ENCODE assay signal across 8 mouse cellular contexts in the genomic region with DNA sequence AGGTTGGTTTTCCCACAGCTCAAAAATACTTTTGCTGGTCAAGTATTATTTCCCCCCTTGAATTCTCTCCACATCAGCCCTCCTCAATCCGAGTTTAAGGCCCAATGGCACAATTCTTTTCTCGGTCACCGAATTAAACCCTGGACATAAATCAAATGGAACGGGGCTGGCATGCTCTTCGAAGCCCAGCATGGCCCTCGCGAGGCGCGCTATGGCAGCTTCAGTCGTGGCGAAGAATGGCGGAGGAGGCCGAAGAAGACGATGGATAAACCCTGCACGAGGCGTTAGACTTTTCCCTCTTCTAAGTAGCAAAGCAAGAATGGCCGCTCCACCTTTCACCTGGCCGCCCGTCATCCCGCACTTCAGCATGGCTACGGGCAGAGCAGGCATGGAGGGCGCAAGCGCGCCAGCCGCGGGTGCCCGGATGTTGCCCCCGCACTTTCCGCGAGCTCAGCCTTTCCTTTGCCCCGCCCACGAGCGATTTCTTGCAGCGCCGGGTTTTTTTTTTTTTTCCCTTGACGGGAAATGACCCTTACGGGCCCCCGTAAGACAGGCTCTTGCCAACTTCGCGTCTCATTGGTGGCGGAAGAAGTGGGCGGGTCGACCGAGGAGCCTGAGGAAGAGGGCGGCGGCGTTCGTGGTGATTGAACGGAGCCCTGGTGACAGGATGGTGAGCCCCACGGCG. TPM values are rescaled to one million over a fixed set of nuclear protein-coding genes. Genes with fewer than 3 reads are reported as not detected.
DNase-seq lines count a peak whose midpoint lies in the region; ATAC-seq and TF ChIP-seq lines count a peak whose summit lies in the region.

TSS of gene Rad9b (minus strand) at position 427 of the 685 bp plus-strand sequence.
TSS of gene Vps29 (plus strand) at position 563 of the 685 bp plus-strand sequence.

- peaks cover 25% of the 10 kb centered on the region for H3K79me3 ChIP-seq in C2C12 (ENCODE audit: low read depth)

- peak within 1 kb of the TSS; percentile 82 for H3K27ac ChIP-seq in heart, embryonic 11.5 days (ENCODE audit: low read depth, low read length)
- H3K27ac ChIP-seq in kidney, embryonic 16.5 days (ENCODE audit: low read length): peak within 1 kb of the TSS; percentile 76
- peak within 1 kb of the TSS; percentile 54 for H3K27ac ChIP-seq in liver, adult 2 months (replicated peaks; ENCODE audit: insufficient read depth, low read depth, low read length)

- H3K27me3 ChIP-seq in C2C12 (ENCODE audit: control insufficient read depth, insufficient read depth, insufficient read length) (no peaks in the 10 kb centered on the region), myocyte (ENCODE audit: control insufficient read depth, insufficient read depth, insufficient read length) (peaks cover 4% of the 10 kb centered on the region)
- H3K27me3 ChIP-seq in erythroblast, embryonic 14.5 days (ENCODE audit: control insufficient read depth): no peaks in the 10 kb centered on the region
- no peaks in the 10 kb centered on the region for H3K27me3 ChIP-seq in heart, embryonic 11.5 days (ENCODE audit: control insufficient read depth, insufficient read depth, low read length)
- no peaks in the 10 kb centered on the region for H3K27me3 ChIP-seq in kidney, embryonic 16.5 days (ENCODE audit: insufficient read depth, low read length)
- no peaks in the 10 kb centered on the region for H3K27me3 ChIP-seq in liver, adult 2 months (ENCODE audit: control insufficient read depth, insufficient read depth, low read length)
- no peaks in the 10 kb centered on the region for H3K27me3 ChIP-seq in splenic B cell, adult 2 months (ENCODE audit: control insufficient read depth, insufficient read depth, low read length, poor library complexity, severe bottlenecking)

- ATAC-seq in heart, embryonic 11.5 days (replicated peaks; ENCODE audit: insufficient number of reproducible peaks, low FRiP score, low TSS enrichment): peak; percentile 89
- peak; percentile 95 for ATAC-seq in kidney, embryonic 16.5 days (ENCODE audit: low FRiP score, low TSS enrichment)

- peak within 1 kb of the TSS; percentile 83 for H3K4me3 ChIP-seq in C2C12 (ENCODE audit: insufficient read depth, poor library complexity, severe bottlenecking)
- peak within 1 kb of the TSS; percentile 95 for H3K4me3 ChIP-seq in erythroblast, embryonic 14.5 days (replicated peaks)
- H3K4me3 ChIP-seq in heart, embryonic 11.5 days (ENCODE audit: low read depth, low read length): peak within 1 kb of the TSS; percentile 94
- H3K4me3 ChIP-seq in kidney, embryonic 16.5 days (ENCODE audit: low read length): peak within 1 kb of the TSS; percentile 89
- peak within 1 kb of the TSS; percentile 82 for H3K4me3 ChIP-seq in liver, adult 2 months (ENCODE audit: insufficient read depth, low read depth, low read length)
- peak within 1 kb of the TSS; percentile 54 for H3K4me3 ChIP-seq in myocyte

- no peak for TF ChIP-seq CTCF in C2C12 (IDR thresholded peaks at IDR 0.05; ENCODE audit: control insufficient read depth, insufficient read depth, insufficient read length)
- no peak for TF ChIP-seq CTCF in brain, embryonic 14.5 days (IDR thresholded peaks at IDR 0.05; ENCODE audit: borderline replicate concordance, extremely low read depth, insufficient read depth, insufficient read length)
- TF ChIP-seq CTCF in liver, adult 2 months (IDR thresholded peaks at IDR 0.05; ENCODE audit: low read depth, low read length): no peak

- H3K4me1 ChIP-seq in erythroblast, embryonic 14.5 days (ENCODE audit: control insufficient read depth): peaks cover 25% of the 10 kb centered on the region
- H3K4me1 ChIP-seq in heart, embryonic 11.5 days (ENCODE audit: control insufficient read depth, insufficient read depth, low read length): no peaks in the 10 kb centered on the region; the same call in 1 of the 2 replicates
- H3K4me1 ChIP-seq in kidney, embryonic 16.5 days (ENCODE audit: insufficient read depth, low read length): 0 out of 2 replicates have a peak, but pooled peaks cover 5% of the 10 kb centered on the region
- H3K4me1 ChIP-seq in liver, adult 2 months (ENCODE audit: control insufficient read depth, insufficient read depth, low read length): no peaks in the 10 kb centered on the region

- H3K36me3 ChIP-seq in C2C12 (ENCODE audit: control insufficient read depth, insufficient read depth): peaks cover 5% of the 10 kb centered on the region
- H3K36me3 ChIP-seq in erythroblast, embryonic 14.5 days (ENCODE audit: control insufficient read depth): peaks cover 2% of the 10 kb centered on the region
- H3K36me3 ChIP-seq in heart, embryonic 11.5 days (ENCODE audit: control insufficient read depth, insufficient read depth, low read length): no peaks in the 10 kb centered on the region
- peaks cover 2% of the 10 kb centered on the region; the same call in 1 of the 2 replicates for H3K36me3 ChIP-seq in kidney, embryonic 16.5 days (ENCODE audit: insufficient read depth, low read length)
- H3K36me3 ChIP-seq in liver, adult 2 months (ENCODE audit: control insufficient read depth, insufficient read depth, low read length): no peaks in the 10 kb centered on the region
- no peaks in the 10 kb centered on the region for H3K36me3 ChIP-seq in myocyte (ENCODE audit: control insufficient read depth, insufficient read depth)
- H3K36me3 ChIP-seq in splenic B cell, adult 2 months (ENCODE audit: control insufficient read depth, insufficient read depth, low read length, poor library complexity, severe bottlenecking): no peaks in the 10 kb centered on the region; the same call in 1 of the 2 replicates

- peak within 1 kb of the TSS; percentile 93 for H3K9ac ChIP-seq in heart, embryonic 11.5 days (ENCODE audit: low read depth, low read length)
- peak within 1 kb of the TSS; percentile 92 for H3K9ac ChIP-seq in kidney, embryonic 16.5 days (replicated peaks; ENCODE audit: low read length)
- H3K9ac ChIP-seq in liver, adult 2 months (ENCODE audit: low read depth, low read length): peak within 1 kb of the TSS; percentile 86

- WGBS in heart, embryonic 11.5 days (ENCODE audit: insufficient replicate concordance): 3% methylated on average over 51 of the region's 51 CpGs
- WGBS in kidney, embryonic 16.5 days: under 1% methylated on average over 51 of the region's 51 CpGs
- 2% methylated on average over 51 of the region's 51 CpGs for WGBS in liver, adult 2 months

- DNase-seq in brain, embryonic 14.5 days (ENCODE audit: low read depth): peak; percentile 100
- peak; percentile 90 for DNase-seq in liver, adult 2 months (ENCODE audit: extremely low read depth, low read depth, low spot score)
- peak; percentile 100 for DNase-seq in splenic B cell, adult 2 months (ENCODE audit: low read depth, low spot score)

- H3K79me2 ChIP-seq in C2C12 (ENCODE audit: control insufficient read depth, insufficient read depth) (peaks cover 46% of the 10 kb centered on the region), myocyte (ENCODE audit: control insufficient read depth, insufficient read depth) (peaks cover 40% of the 10 kb centered on the region)
- peaks cover 8% of the 10 kb centered on the region; the same call in 1 of the 2 replicates for H3K79me2 ChIP-seq in liver, adult 2 months (ENCODE audit: control insufficient read depth, insufficient read depth, low read length)

- peak; percentile 56; the same call in 1 of the 2 replicates for TF ChIP-seq POLR2A in brain, embryonic 14.5 days (IDR thresholded peaks at IDR 0.05; ENCODE audit: borderline replicate concordance, extremely low read depth, insufficient read depth, insufficient read length, poor library complexity, severe bottlenecking)
- TF ChIP-seq POLR2A in liver, adult 2 months (IDR thresholded peaks at IDR 0.05; ENCODE audit: extremely low read depth, insufficient read depth, low read length): no peak
- TF ChIP-seq POLR2A in myocyte (IDR thresholded peaks at IDR 0.05; ENCODE audit: insufficient read length, low read depth): peak; percentile 82

- peak within 1 kb of the TSS; percentile 84 for H3K4me2 ChIP-seq in heart, embryonic 11.5 days
- peak within 1 kb of the TSS; percentile 71 for H3K4me2 ChIP-seq in kidney, embryonic 16.5 days (replicated peaks; ENCODE audit: low read depth, low read length)
- peak within 1 kb of the TSS; percentile 97 for H3K4me2 ChIP-seq in myocyte (ENCODE audit: low read depth)

- H3ac ChIP-seq in C2C12 (ENCODE audit: control insufficient read depth, insufficient read length, low read depth) (peak within 1 kb of the TSS; percentile 97), myocyte (ENCODE audit: control insufficient read depth, insufficient read length) (peak within 1 kb of the TSS; percentile 57)

- no peaks in the 10 kb centered on the region for H3K9me3 ChIP-seq in erythroblast, embryonic 14.5 days (ENCODE audit: control insufficient read depth, low read length)
- H3K9me3 ChIP-seq in heart, embryonic 11.5 days (replicated peaks; ENCODE audit: control insufficient read depth, low read length): no peaks in the 10 kb centered on the region
- H3K9me3 ChIP-seq in kidney, embryonic 16.5 days (ENCODE audit: low read length): no peaks in the 10 kb centered on the region

TF ChIP-seq in C2C12, 6 proteins besides CTCF, POLR2A, EP300 and RAD21 (continues in another document):
- TF ChIP-seq MAX (IDR thresholded peaks at IDR 0.05): peak; percentile 93
- TF ChIP-seq USF1 (IDR thresholded peaks at IDR 0.05; ENCODE audit: low read depth): no peak
- TF ChIP-seq FOSL1 (IDR thresholded peaks at IDR 0.05; ENCODE audit: insufficient read depth, low read length, poor library complexity, severe bottlenecking): no peak

TF ChIP-seq in myocyte, 11 proteins besides CTCF, POLR2A, EP300 and RAD21 (continues in another document):
- TF ChIP-seq MYOD1 (IDR thresholded peaks at IDR 0.05; ENCODE audit: control insufficient read depth in 1 of 3, insufficient read length in 2 of 3, low read depth in 2 of 3): peak in 1 of 3 experiments; percentile 17
- TF ChIP-seq SRF (IDR thresholded peaks at IDR 0.05; ENCODE audit: control insufficient read depth, insufficient read length, low read depth): peak; percentile 17

RNA-seq across cellular contexts. Expression of gene Rad9b, which starts in this region (rescaled TPM):
- polyA plus RNA-seq in C2C12 (2012; fragmentation: generic; extraction: Trizol) (0.73 TPM), myocyte (2012; fragmentation: generic; extraction: Trizol) (1.9 TPM)
- 21.8 and 24.6 TPM in 2 replicates for polyA plus RNA-seq in brain, embryonic 14.5 days (2012; rRNA removed)
- polyA plus RNA-seq in erythroblast, embryonic 14.5 days (2012): 0.04 TPM in 1 of 2 replicates, not detected in the other
- 4.5 and 5.0 TPM in 2 replicates for polyA plus RNA-seq in heart, embryonic 11.5 days (2014; fragmentation: Nextera tagmentation; extraction: Ambion mirVana)
- 11.1 and 13.8 TPM in 2 replicates for polyA plus RNA-seq in kidney, embryonic 16.5 days (2015; fragmentation: Nextera tagmentation; extraction: Ambion mirVana)
- total RNA-seq in liver, adult 2 months (2014; rRNA removed): 3.8 and 4.5 TPM in 2 replicates
- 1.00 and 1.5 TPM in 2 replicates for polyA plus RNA-seq in liver, adult 2 months (2012; rRNA removed)

RNA-seq across cellular contexts. Expression of gene Vps29, which starts in this region (rescaled TPM):
- polyA plus RNA-seq in C2C12 (2012; fragmentation: generic; extraction: Trizol) (148 TPM), myocyte (2012; fragmentation: generic; extraction: Trizol) (139 TPM)
- polyA plus RNA-seq in brain, embryonic 14.5 days (2012; rRNA removed): 135 and 150 TPM in 2 replicates
- 0.94 and 1.1 TPM in 2 replicates for polyA plus RNA-seq in erythroblast, embryonic 14.5 days (2012)
- polyA plus RNA-seq in heart, embryonic 11.5 days (2014; fragmentation: Nextera tagmentation; extraction: Ambion mirVana): 241 and 245 TPM in 2 replicates
- 220 and 234 TPM in 2 replicates for polyA plus RNA-seq in kidney, embryonic 16.5 days (2015; fragmentation: Nextera tagmentation; extraction: Ambion mirVana)
- 52.8 and 58.8 TPM in 2 replicates for total RNA-seq in liver, adult 2 months (2014; rRNA removed)
- polyA plus RNA-seq in liver, adult 2 months (2012; rRNA removed): 24.9 and 27.9 TPM in 2 replicates

Comparison
In these comparisons a context has a peak if more than half of its experiments do, and no peak if none do; other contexts are left out.
1. Peak in every context shown above with its lines: DNase-seq, ATAC-seq, H3K4me3 ChIP-seq and H3K27ac ChIP-seq.
2. RNA of gene Vps29 (polyA plus RNA-seq): 241 to 245 TPM in heart, embryonic 11.5 days, 220 to 234 TPM in kidney, embryonic 16.5 days, 148 TPM in C2C12 (single experiment), 139 TPM in myocyte (single experiment), 135 to 150 TPM in brain, embryonic 14.5 days and 24.9 to 27.9 TPM in liver, adult 2 months; 0.94 to 1.1 TPM in erythroblast, embryonic 14.5 days; every median in the first group is over 10 times any median in the second.